Mouse (Mus musculus): ENCODE measurements around the gene Pbsn. TPM values are rescaled to one million over a fixed set of nuclear protein-coding genes. Genes with fewer than 3 reads are reported as not detected.
"Not testable (repeated sequence)": the region's sequence is repeated elsewhere in the genome, so short reads cannot be mapped to it uniquely, and the experiment has no call there.

Gene Pbsn
- polyA plus RNA-seq (2017; shearing (Covaris generic)) = not detected

DNA sequence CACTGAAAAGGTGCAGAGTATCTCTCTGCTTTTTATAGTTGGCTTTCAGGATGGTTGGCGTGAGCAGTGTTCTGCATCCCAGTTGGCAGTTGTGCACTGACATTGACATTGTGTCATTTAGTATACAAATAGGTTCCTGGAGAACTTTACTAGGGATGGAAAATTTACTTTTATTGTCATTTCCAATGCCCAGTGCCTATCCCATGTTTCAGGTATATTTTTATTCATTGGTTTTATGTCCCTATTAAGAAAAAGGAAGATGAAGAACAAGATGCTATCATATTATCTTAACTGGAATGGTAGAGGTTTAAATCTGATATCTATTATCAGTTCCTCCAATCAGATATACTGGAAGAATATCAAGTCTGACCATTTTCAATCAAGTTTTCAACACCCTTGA is at the start of gene Pbsn:
Gene Pbsn, minus strand, starts transcription at position 101 of the 400 bp plus-strand sequence.
- ATAC-seq = no peak

DNA sequence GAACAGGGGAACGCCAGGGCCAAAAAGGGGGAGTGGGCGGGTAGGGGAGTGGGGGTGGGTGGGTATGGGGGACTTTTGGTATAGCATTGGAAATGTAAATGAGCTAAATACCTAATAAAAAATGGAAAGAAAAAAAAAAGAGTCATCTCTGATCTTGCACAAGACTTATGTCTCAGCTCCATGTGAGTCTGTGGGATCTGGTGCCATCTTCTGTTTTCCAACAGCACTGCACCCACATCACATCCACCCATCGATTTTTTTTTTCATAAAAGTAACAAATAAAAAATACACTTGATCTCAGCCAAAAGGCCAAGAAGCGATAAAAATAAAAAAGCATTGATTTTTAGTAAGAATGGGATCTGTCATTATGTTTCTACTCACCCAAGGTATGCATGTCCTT is 26.6 kb upstream of the Pbsn start:
- not testable (repeated sequence) for ATAC-seq

DNA sequence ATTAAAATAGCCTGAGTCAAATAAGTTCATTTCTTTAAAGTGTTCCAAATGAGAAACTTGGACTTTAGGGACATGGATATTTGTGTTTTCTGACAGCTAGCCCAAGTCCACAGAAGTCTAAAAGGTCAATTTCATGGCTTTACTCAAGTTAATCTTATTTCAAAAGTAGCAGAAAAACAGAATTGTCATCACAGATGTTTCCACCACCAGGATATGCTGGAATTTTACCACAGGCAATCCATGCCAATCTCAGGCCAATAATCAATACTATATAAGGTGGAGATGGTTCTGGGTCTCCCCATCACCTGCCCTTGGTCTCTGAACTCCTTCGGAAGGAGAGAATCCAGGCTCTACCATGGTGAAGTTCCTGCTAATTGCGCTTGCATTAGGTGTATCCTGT is 11.0 kb upstream of the Pbsn start, which contains the start of gene Gm14744:
Gene Gm14744, plus strand, starts transcription at position 301 of the 400 bp plus-strand sequence.
- not testable (repeated sequence) for ATAC-seq

GRCm38 (mm10) chrX:77812031-77812430 is 41.4 kb downstream of the Pbsn start:
- no peak for ATAC-seq

DNA sequence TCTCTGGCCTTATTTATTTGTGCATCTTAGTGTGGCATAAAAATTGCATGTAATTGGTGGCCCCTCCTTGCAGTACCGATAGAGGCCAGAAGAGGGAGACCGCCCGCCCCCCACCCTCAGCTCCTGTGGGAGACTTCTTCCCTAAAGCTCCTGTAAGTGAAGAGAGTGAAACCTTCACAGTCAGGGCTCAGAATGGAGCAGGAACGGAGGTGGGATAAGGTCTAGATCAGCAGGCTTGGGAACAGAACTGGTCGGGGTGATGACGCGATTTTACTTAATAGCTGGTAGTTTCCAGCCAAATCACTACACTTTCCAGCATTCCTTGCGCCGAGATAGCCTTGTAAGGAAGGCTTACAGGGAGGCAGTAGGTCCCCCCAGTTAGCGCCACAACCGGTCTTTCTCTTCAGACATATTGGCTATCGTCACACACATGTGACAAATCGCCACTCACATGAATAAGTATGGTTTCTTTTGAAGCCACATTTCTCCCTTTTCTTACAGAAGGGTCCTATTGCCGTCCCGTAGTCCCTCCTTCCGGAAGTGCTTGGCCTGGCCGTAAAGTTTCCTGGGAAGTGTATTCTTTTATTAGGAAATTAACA is 42.7 kb downstream of the Pbsn start:
- ATAC-seq = peak; percentile 68

- peak; percentile 77 for ATAC-seq
Observed at GRCm38 (mm10) chrX:77808602-77809001, 44.8 kb downstream of the Pbsn start.

DNA sequence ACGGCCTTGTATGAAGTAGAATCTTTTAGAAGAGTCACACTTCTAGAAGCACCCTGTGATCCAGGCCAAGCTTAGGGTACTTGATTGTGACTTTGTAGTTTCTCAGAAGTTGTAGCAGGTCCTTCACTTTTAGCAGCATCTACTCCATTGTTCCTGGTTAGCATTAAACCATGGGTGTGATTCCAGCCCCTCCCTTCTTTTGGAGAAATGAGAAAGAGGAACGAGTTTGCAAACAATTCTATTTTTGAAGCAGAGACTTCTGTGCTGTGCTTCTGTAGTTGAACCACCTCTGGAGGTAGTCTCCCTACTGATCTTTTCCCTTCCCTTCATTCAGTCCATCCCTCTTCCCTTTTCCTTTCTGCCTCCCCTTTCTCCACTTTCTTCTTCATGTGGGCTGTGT is 51.1 kb downstream of the Pbsn start:
- ATAC-seq = no peak

- peak; percentile 48 for ATAC-seq
Observed at GRCm38 (mm10) chrX:77801543-77801942, 51.9 kb downstream of the Pbsn start.

DNA sequence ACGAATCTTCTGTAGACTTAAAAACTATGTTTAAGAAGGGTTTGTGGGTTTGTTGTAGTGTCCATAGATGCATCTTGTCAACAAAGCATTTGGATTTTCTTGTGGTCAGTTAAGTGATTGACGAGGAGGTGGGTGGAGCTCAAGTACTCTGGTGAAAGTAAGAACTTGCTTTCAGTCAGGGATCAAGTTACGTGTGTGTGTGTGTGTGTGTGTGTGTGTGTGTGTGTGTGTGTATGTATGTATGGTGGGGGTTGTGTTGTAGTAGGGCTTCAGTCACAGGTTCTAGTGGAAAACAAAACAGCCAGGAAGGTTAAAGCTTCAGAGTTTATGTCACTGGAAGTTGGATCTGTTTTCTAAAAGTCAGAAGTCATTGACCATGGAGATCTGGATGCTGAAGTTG is 53.9 kb downstream of the Pbsn start:
- ATAC-seq = no peak

GRCm38 (mm10) chrX:77797801-77798200 is 55.6 kb downstream of the Pbsn start:
- no peak for ATAC-seq

DNA sequence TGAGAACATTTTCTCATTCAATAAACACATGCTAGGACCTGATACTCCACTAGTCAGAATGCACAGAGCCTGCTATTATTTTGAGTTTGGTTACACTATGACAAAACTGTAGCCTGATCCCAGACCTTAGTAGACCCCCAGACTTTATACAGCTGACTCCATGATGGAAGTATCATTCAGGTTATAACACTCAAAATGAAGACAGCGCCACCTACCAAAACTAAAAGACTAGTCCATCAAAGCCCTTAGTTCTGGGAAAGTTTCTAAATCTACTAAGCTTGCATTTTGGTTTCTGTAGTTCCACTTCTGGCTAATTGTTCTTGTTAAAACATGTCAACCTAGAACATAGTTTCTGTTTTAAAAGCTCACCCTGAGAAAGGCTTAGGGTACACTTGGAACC is 56.5 kb downstream of the Pbsn start:
- no peak for ATAC-seq

- ATAC-seq = peak; percentile 61
Observed at GRCm38 (mm10) chrX:77796238-77796835, 57.1 kb downstream of the Pbsn start, which contains the start of gene Prkx. Gene Prkx (minus strand): TSS chrX:77796278.

GRCm38 (mm10) chrX:77795858-77796174 is 57.6 kb downstream of the Pbsn start:
- peak; percentile 87 for ATAC-seq

DNA sequence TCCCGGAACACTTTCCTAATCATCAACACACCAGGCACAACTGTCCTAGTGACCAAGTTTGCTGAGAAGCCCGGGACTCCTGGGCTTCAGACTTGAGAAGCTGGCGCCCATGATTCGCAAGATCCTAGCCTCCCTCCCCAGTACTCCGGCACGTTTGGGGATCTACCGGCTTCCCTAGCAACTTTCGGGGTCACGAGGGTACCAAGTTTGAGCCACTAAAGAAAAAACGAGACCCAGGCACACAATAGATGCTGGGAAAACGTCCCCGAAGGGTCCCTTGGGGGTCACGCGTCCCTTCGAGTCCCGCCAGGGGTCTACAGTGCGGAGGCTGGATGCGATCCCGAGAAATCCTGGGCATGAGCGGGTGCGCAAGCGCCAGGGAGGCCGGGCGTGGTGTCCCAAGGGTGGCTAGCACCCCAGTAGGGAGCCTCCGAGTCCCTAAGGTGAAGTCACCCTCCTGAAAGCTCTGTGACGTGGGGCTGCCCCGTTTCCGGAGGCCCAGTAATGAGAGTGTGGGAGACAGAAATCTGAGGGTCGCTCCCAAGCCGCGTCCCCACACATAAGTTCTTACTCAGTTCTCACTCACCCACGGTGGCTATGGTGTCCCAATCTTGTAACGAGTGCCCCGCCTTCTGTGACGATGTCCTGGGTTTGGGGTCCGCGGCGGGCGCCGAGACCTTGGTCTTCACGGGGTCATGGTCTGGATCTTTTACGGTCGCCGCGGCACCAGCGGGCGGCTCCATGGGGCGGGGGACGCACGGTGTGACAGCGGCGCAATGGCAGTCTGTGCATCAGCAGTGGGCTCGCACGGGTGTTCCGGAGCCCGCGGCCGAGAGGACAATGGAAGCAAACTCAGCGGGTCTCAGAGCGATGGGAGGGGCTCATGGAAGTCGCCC is 58.2 kb downstream of the Pbsn start:
- peak; percentile 28 for ATAC-seq

DNA sequence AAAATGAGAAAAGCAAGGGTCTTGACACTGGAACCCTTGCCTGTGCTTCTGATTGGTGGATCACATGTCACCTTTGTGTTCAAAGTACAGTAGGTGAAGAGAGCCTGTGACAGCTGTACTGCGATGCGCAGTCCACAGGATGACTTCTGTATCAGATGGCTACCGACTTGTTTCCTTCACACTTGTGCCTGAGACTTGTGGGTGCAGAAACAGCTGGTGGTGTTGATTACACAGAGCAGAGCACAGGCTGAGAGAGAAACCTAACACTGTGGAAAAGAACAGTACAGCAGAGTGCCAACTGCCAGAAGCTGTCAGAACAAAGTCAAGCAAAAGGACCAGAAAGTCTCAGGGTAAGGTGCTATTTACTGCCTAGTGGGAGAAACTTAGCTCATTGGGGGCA is 64.7 kb downstream of the Pbsn start:
- no peak for ATAC-seq

Other genes starting within 250 kb of the Pbsn start
- 10 to 100 TPM; 23.0 to 25.3 TPM for gene Prkx, start 57.3 kb downstream of the Pbsn start, polyA plus RNA-seq (2017; shearing (Covaris generic))
- not detected for gene Gm14744, start 11.1 kb upstream of the Pbsn start, polyA plus RNA-seq (2017; shearing (Covaris generic))
- not detected for gene 5430402E10Rik, start 71.4 kb upstream of the Pbsn start, polyA plus RNA-seq (2017; shearing (Covaris generic))
- not detected for gene Obp1a, start 237.8 kb upstream of the Pbsn start, polyA plus RNA-seq (2017; shearing (Covaris generic))

Data from CD4-positive, CD25-positive, alpha-beta regulatory T cell, adult 4 months (primary cell).